Comparison of ENCODE assay signal across 8 mouse cellular contexts in genomic region chr15:66475941-66476391, GRCm38 (mm10). TPM values are rescaled to one million over a fixed set of nuclear protein-coding genes. Genes with fewer than 3 reads are reported as not detected.
DNase-seq lines count a peak whose midpoint lies in the region; ATAC-seq lines count a peak whose summit lies in the region.

No protein-coding gene starts in this region.

- no peaks in the 10 kb centered on the region for H3K4me1 ChIP-seq in lung, embryonic 16.5 days (replicated peaks; ENCODE audit: control insufficient read depth, insufficient read depth, low read length)

- H3K27me3 ChIP-seq in lung, embryonic 16.5 days (ENCODE audit: control insufficient read depth, insufficient read depth, low read depth, low read length): no peaks in the 10 kb centered on the region

- WGBS in lung, embryonic 16.5 days: 8% methylated on average over 5 of the region's 5 CpGs

- ATAC-seq in frontal cortex, adult (ENCODE audit: low TSS enrichment): peak; percentile 75
- 0 out of 2 replicates have a peak, but pooled peaks have one; percentile 7 for ATAC-seq in lung, embryonic 16.5 days (ENCODE audit: low read depth)

- no peaks in the 10 kb centered on the region for H3K9me3 ChIP-seq in lung, embryonic 16.5 days (ENCODE audit: control insufficient read depth, low read length)

- no peak overlapping the region for H3K27ac ChIP-seq in lung, embryonic 16.5 days (ENCODE audit: low read length)

- H3K4me2 ChIP-seq in lung, embryonic 16.5 days (ENCODE audit: low read depth, low read length): no peak overlapping the region

- no peak overlapping the region for H3K4me3 ChIP-seq in lung, embryonic 16.5 days (ENCODE audit: low read length)

- DNase-seq in right cerebral cortex, adult 2 months (ENCODE audit: low spot score in 2 of 2): peak; percentile 26 to 66
- no peak for DNase-seq in right cerebral cortex, postnatal 14 days
- peak; percentile 6 for DNase-seq in cerebellum, adult 11 months
- peak; percentile 15 for DNase-seq in kidney, adult 18-20 months
- DNase-seq in retina, postnatal 1 day: peak; percentile 79
- no peak for DNase-seq in right cerebral cortex, postnatal 4 days

- no peak overlapping the region for H3K9ac ChIP-seq in lung, embryonic 16.5 days (ENCODE audit: low read length)

- H3K36me3 ChIP-seq in lung, embryonic 16.5 days (ENCODE audit: control insufficient read depth, insufficient read depth, low read length): no peaks in the 10 kb centered on the region

RNA-seq across cellular contexts. Expression of gene Lrrc6, which starts 24.7 kb away (rescaled TPM):
- 2.5 TPM in 2 replicates for polyA plus RNA-seq in lung, embryonic 16.5 days (2015; fragmentation: Nextera tagmentation; extraction: Ambion mirVana)

Comparison
In these comparisons a context has a peak if more than half of its experiments do, and no peak if none do; other contexts are left out.
1. DNase-seq: peak in right cerebral cortex, adult 2 months (2 of 2), cerebellum, adult 11 months (single experiment), kidney, adult 18-20 months (single experiment) and retina, postnatal 1 day (single experiment); none in right cerebral cortex, postnatal 14 days (single experiment) and right cerebral cortex, postnatal 4 days (single experiment).